Mouse (Mus musculus): ENCODE measurements around the gene Dnaja3. TPM values are rescaled to one million over a fixed set of nuclear protein-coding genes. Genes with fewer than 3 reads are reported as not detected.

The Dnaja3 gene
- polyA plus RNA-seq, 1 experiment = 64.0 TPM

GRCm38 (mm10) chr16:4722128-4722914 lies 82.5 kb downstream of the Dnaja3 start:
- Histone ChIP-seq H3K27me3 (ENCODE audit: control insufficient read depth, insufficient read depth, low read length) (no peaks in the 10 kb centered on the region), H3K4me3 (replicated peaks; ENCODE audit: insufficient read depth, low read depth, low read length) (no peak overlapping the region), H3K27ac (ENCODE audit: insufficient read depth, low read length) (no peak overlapping the region), H3K4me1 (ENCODE audit: control insufficient read depth, insufficient read depth, low read length) (no peaks in the 10 kb centered on the region; the same call in 1 of the 2 replicates)
- DNase-seq = no peak
- 76% methylated on average over 7 of the region's 7 CpGs for WGBS
- no peak for TF ChIP-seq POLR2A (IDR thresholded peaks at IDR 0.05; ENCODE audit: borderline replicate concordance, insufficient read depth, low read length)
- no peak for TF ChIP-seq CTCF (IDR thresholded peaks at IDR 0.05; ENCODE audit: borderline replicate concordance, insufficient read depth, low read depth, low read length)

GRCm38 (mm10) chr16:4722915-4723209 lies 83.1 kb downstream of the Dnaja3 start:
- Histone ChIP-seq H3K27me3 (ENCODE audit: control insufficient read depth, insufficient read depth, low read length) (no peaks in the 10 kb centered on the region), H3K4me1 (ENCODE audit: control insufficient read depth, insufficient read depth, low read length) (no peaks in the 10 kb centered on the region; the same call in 1 of the 2 replicates), H3K4me3 (replicated peaks; ENCODE audit: insufficient read depth, low read depth, low read length) (no peak overlapping the region), H3K27ac (ENCODE audit: insufficient read depth, low read length) (no peak overlapping the region)
- TF ChIP-seq POLR2A (IDR thresholded peaks at IDR 0.05; ENCODE audit: borderline replicate concordance, insufficient read depth, low read length) (no peak), CTCF (IDR thresholded peaks at IDR 0.05; ENCODE audit: borderline replicate concordance, insufficient read depth, low read depth, low read length) (no peak)
- WGBS = 73% methylated on average over 3 of the region's 3 CpGs
- no peak for DNase-seq

- WGBS = 74% methylated on average over 4 of the region's 4 CpGs
- TF ChIP-seq POLR2A (IDR thresholded peaks at IDR 0.05; ENCODE audit: borderline replicate concordance, insufficient read depth, low read length) (no peak), CTCF (IDR thresholded peaks at IDR 0.05; ENCODE audit: borderline replicate concordance, insufficient read depth, low read depth, low read length) (no peak)
- no peaks in the 10 kb centered on the region; the same call in 1 of the 2 replicates for H3K4me1 ChIP-seq (ENCODE audit: control insufficient read depth, insufficient read depth, low read length)
- H3K27ac ChIP-seq (ENCODE audit: insufficient read depth, low read length) = no peak overlapping the region
- no peak for DNase-seq
- no peak overlapping the region for H3K4me3 ChIP-seq (replicated peaks; ENCODE audit: insufficient read depth, low read depth, low read length)
- no peaks in the 10 kb centered on the region for H3K27me3 ChIP-seq (ENCODE audit: control insufficient read depth, insufficient read depth, low read length)
These were observed 85.5 kb downstream of the Dnaja3 start for GRCm38 (mm10) chr16:4725266-4725665.

GRCm38 (mm10) chr16:4725780-4726527 lies 86.2 kb downstream of the Dnaja3 start, which contains the start of gene Hmox2:
Gene Hmox2, plus strand, starts transcription at chr16:4726361.
- no peaks in the 10 kb centered on the region for H3K27me3 ChIP-seq (ENCODE audit: control insufficient read depth, insufficient read depth, low read length)
- H3K4me1 ChIP-seq (ENCODE audit: control insufficient read depth, insufficient read depth, low read length) = no peaks in the 10 kb centered on the region; the same call in 1 of the 2 replicates
- H3K27ac ChIP-seq (ENCODE audit: insufficient read depth, low read length) = peak within 1 kb of the TSS; percentile 57
- TF ChIP-seq CTCF (IDR thresholded peaks at IDR 0.05; ENCODE audit: borderline replicate concordance, insufficient read depth, low read depth, low read length) (no peak), POLR2A (IDR thresholded peaks at IDR 0.05; ENCODE audit: borderline replicate concordance, insufficient read depth, low read length) (peak; percentile 99)
- 5% methylated on average over 35 of the region's 35 CpGs for WGBS
- H3K4me3 ChIP-seq (replicated peaks; ENCODE audit: insufficient read depth, low read depth, low read length) = peak within 1 kb of the TSS; percentile 73
- peak; percentile 94 to 95 for DNase-seq

DNA sequence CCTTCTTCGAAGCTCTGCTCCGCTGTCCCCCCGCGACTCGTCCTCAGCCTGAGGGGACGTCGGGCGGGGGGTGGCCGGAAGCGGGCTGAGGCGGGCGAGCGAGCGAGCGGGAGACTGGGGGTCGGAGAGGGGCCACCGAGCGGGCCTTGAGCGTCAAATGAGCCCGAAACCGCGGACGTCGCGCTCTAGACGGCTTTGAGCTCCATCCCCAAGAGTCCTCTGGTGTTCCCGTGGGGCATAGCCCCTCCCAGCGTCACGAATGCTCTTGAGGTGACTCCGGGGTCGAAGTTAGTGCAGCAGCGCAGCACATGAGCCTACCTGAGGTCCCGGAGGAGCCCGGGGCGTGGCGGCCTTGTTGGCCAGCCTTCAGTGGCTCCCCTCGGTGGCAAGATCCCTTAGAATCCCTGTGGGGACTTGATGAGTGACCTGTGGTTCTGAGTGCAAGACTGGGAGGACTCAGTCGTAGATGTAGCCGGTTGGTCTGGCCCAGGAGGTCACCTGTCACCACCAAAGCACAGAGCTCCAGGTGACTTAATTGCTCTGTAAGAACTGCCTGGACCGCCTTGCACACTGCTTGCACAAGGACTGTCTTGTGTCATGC lies 86.8 kb downstream of the Dnaja3 start:
- Histone ChIP-seq H3K4me3 (replicated peaks; ENCODE audit: insufficient read depth, low read depth, low read length) (peak overlapping the region; percentile 73), H3K27me3 (ENCODE audit: control insufficient read depth, insufficient read depth, low read length) (no peaks in the 10 kb centered on the region), H3K4me1 (ENCODE audit: control insufficient read depth, insufficient read depth, low read length) (no peaks in the 10 kb centered on the region; the same call in 1 of the 2 replicates), H3K27ac (ENCODE audit: insufficient read depth, low read length) (peak overlapping the region; percentile 57)
- under 1% methylated on average over 40 of the region's 40 CpGs for WGBS
- peak in 1 of 2 experiments; percentile 50 for DNase-seq
- TF ChIP-seq CTCF (IDR thresholded peaks at IDR 0.05; ENCODE audit: borderline replicate concordance, insufficient read depth, low read depth, low read length) (no peak), POLR2A (IDR thresholded peaks at IDR 0.05; ENCODE audit: borderline replicate concordance, insufficient read depth, low read length) (no peak)

DNA sequence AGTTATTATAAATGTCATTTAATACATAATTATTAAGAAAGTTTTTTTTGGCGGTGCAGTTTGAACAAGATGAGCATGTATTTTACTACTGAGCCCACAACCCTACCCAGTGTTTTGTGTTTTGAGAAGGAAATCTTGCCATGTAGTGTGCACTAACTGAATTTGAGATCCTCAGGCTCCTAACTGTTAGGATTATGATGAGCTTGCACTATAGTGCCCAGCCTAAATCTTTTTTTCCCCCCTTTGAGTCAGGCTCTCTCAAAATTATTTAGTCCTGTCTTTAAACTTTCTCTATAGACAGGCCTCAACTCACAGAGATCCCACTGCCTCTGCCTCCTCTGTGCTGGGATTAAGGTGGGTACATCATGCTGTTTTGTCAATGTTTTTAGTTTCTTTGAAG lies 87.7 kb downstream of the Dnaja3 start:
- Histone ChIP-seq H3K4me1 (ENCODE audit: control insufficient read depth, insufficient read depth, low read length) (no peaks in the 10 kb centered on the region; the same call in 1 of the 2 replicates), H3K4me3 (replicated peaks; ENCODE audit: insufficient read depth, low read depth, low read length) (no peak overlapping the region), H3K27ac (ENCODE audit: insufficient read depth, low read length) (no peak overlapping the region), H3K27me3 (ENCODE audit: control insufficient read depth, insufficient read depth, low read length) (no peaks in the 10 kb centered on the region)
- WGBS = 96% methylated on average over 1 of the region's 1 CpGs
- DNase-seq = no peak
- TF ChIP-seq POLR2A (IDR thresholded peaks at IDR 0.05; ENCODE audit: borderline replicate concordance, insufficient read depth, low read length) (no peak), CTCF (IDR thresholded peaks at IDR 0.05; ENCODE audit: borderline replicate concordance, insufficient read depth, low read depth, low read length) (no peak)

DNA sequence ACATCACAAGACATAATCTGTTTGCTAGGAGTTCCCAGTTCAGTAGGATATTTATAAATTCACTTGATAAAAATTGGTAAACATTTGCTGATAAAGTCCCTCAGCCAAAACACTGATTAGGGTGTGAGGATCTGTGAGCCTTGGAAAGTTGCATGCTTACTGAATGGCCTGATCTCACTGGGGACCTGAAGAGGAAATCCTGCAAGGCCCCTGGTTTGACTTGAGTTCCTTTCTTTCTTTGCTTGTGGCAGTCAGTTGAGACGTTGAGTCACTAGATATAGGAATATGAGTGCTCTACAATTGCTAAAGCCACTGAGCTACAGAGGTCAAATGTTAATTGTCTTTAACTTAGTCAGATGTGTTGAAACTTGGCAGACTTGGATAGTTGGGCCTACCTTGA lies 88.2 kb downstream of the Dnaja3 start:
- Histone ChIP-seq H3K4me1 (ENCODE audit: control insufficient read depth, insufficient read depth, low read length) (no peaks in the 10 kb centered on the region; the same call in 1 of the 2 replicates), H3K4me3 (replicated peaks; ENCODE audit: insufficient read depth, low read depth, low read length) (no peak overlapping the region), H3K27me3 (ENCODE audit: control insufficient read depth, insufficient read depth, low read length) (no peaks in the 10 kb centered on the region), H3K27ac (ENCODE audit: insufficient read depth, low read length) (no peak overlapping the region)
- WGBS = 78% methylated on average over 1 of the region's 1 CpGs
- TF ChIP-seq POLR2A (IDR thresholded peaks at IDR 0.05; ENCODE audit: borderline replicate concordance, insufficient read depth, low read length) (no peak), CTCF (IDR thresholded peaks at IDR 0.05; ENCODE audit: borderline replicate concordance, insufficient read depth, low read depth, low read length) (no peak)
- no peak for DNase-seq

Measured in cerebellum, adult 2 months (tissue).